Mouse (Mus musculus) bone marrow macrophage, adult 2 months (primary cell): ENCODE measurements around the gene Smc2.

Source experiments
- CTCF ChIP-seq: IDR thresholded peaks from 2 replicates; pipeline ENCODE4 v1.5.1; 2012; ENCODE audit warnings: low read depth, mild to moderate bottlenecking, low read length, moderate library complexity
- POLR2A ChIP-seq: IDR thresholded peaks from 2 replicates; pipeline ENCODE4 v1.6.1; 2012; ENCODE audit warnings: mild to moderate bottlenecking, low read depth, low read length, borderline replicate concordance

DNA sequence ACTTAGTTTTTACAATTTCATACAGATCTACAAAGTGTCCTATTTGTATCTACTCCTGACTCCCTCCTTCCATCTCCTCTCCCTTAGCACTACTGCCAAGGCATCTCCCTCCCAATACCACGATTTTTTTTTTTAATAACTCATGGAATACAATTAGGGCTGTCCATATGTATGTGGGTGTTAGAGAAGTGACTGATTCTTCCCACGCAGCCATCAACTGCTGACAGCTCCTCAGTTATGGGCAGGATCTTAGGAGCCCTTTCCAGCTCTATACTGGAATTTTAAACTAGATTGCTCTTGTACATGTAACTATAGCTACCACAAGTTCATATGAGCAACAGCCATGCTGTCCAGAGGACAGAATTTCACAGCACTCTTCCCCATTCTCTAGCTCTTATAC lies 91.6 kb downstream of the Smc2 start:
- TF ChIP-seq CTCF (no peak), POLR2A (no peak)
